Mouse (Mus musculus) forebrain, embryonic 12.5 days (tissue): ENCODE measurements around the gene Slc4a11. TPM values are rescaled to one million over a fixed set of nuclear protein-coding genes. Genes with fewer than 3 reads are reported as not detected.

ENCODE experiments used
- ATAC-seq: fragments of 200-750 bp; cut with Nextera tagmentation; 2 replicates; pipeline ENCODE4 v1.8.0; 2017; ENCODE audit warnings: moderate TSS enrichment; ENCODE audit not compliant: low FRiP score
- H3K27ac ChIP-seq: fragments of 300-500 bp; sonication (generic); 2 replicates; pipeline ENCODE4 v1.5.1; 2016; ENCODE audit warnings: mild to moderate bottlenecking
- H3K27me3 ChIP-seq: fragments of 300-500 bp; sonication (generic); 2 replicates; pipeline ENCODE4 v1.6.1; 2016; ENCODE audit warnings: mild to moderate bottlenecking
- H3K36me3 ChIP-seq: fragments of 300-500 bp; sonication (generic); replicated peaks from 2 replicates; pipeline ENCODE4 v1.6.1; 2016; ENCODE audit warnings: mild to moderate bottlenecking
- H3K4me1 ChIP-seq: fragments of 300-500 bp; sonication (generic); 2 replicates; pipeline ENCODE4 v1.6.1; 2016
- H3K4me2 ChIP-seq: fragments of 300-500 bp; sonication (generic); 2 replicates; pipeline ENCODE4 v1.6.1; 2016; ENCODE audit warnings: mild to moderate bottlenecking, moderate library complexity
- H3K4me3 ChIP-seq: fragments of 300-500 bp; sonication (generic); replicated peaks from 2 replicates; pipeline ENCODE4 v1.5.1; 2016; ENCODE audit warnings: mild to moderate bottlenecking
- H3K9ac ChIP-seq: fragments of 300-500 bp; sonication (generic); 2 replicates; pipeline ENCODE4 v1.6.1; 2016; ENCODE audit warnings: mild to moderate bottlenecking
- H3K9me3 ChIP-seq: fragments of 300-500 bp; sonication (generic); 2 replicates; pipeline ENCODE4 v1.6.1; 2016
- WGBS: fragments of 180-500 bp; shearing (Covaris S2); methylation state at CpG from one replicate; pipeline ENCODE4 v1.1.7; 2016; 5-methylcytosine and 5-hydroxymethylcytosine counted together
- polyA plus RNA-seq: library from polyadenylated mRNA; unstranded; fragments of >200 nt; fragmentation: Nextera tagmentation; extraction: Ambion mirVana; gene quantifications from 2 replicates; pipeline ENCODE4 v1.2.1, GENCODE M21; 2016

Slc4a11 gene
- 0.82 and 1.1 TPM in 2 replicates for polyA plus RNA-seq

DNA sequence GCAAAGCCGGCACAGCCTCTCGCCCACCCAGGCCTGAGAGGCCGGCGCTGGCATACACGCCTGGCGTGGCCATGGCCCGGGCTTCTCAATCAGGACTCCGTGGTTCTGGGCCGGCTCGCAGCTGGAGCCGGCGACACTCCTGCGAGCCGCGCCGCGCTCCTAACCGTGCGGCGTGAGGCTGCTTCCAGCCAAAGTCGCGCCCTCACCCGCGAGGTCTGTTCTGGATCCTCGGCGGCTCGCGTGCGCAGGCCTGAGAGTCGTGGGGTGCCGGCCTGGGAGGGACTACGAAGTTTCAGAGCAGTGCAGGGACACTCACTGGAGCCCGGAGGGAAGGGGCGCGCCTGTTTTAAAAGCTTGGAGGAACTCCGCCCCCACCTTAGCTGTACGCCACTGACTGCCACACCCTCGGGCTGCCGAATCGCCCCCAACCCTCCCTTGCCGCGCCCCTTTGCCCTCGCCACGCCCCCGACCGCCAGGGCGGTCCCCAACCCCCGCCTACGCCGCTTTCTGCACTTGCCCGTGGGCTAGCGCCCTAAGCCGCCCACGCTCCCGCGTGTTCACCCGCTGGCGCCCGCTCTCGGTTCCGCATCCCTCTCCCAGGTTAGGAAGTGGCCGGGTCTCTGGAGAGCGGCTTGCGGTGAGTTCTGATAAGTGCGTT, at the start of gene Slc4a11:
Gene Slc4a11, minus strand, starts transcription at position 367 of the 658 bp plus-strand sequence.
- WGBS, result under 1% methylated on average over 65 of the region's 65 CpGs
- peak within 1 kb of the TSS; percentile 59 for H3K4me3 ChIP-seq
- peak within 1 kb of the TSS; percentile 56 for H3K9ac ChIP-seq
- no peak within 1 kb of the TSS for H3K27ac ChIP-seq
- H3K27me3 ChIP-seq, result peaks cover 60% of the 10 kb centered on the region
- H3K36me3 ChIP-seq, result no peaks in the 10 kb centered on the region
- H3K9me3 ChIP-seq, result no peaks in the 10 kb centered on the region
- H3K4me2 ChIP-seq, result peak within 1 kb of the TSS; percentile 100
- peaks cover 19% of the 10 kb centered on the region for H3K4me1 ChIP-seq
- peak; percentile 69 for ATAC-seq

DNA sequence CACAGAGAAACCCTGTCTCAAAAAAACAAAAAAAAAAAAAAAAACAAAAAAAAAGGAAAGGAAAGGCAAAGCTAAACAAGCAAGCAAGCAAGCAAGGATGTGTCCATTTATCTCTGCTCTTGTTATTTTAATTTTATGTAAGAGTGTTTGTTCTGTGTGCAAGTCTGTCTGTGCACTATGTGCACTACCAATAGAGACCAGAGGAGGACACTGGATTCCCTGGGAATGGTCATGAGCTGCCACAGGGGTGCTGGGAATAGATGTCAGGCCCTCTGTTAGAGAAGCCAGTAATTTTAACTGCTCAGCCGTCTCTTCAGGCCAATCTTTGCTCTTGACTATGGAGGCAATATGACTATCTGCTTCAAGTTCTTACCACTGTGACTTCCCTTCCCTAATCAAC, 46.3 kb upstream of the Slc4a11 start:
- H3K4me2 ChIP-seq, result no peak overlapping the region
- 0 out of 2 replicates have a peak, but pooled peaks cover 3% of the 10 kb centered on the region for H3K4me1 ChIP-seq
- H3K9me3 ChIP-seq, result no peaks in the 10 kb centered on the region
- no peak overlapping the region for H3K4me3 ChIP-seq
- peaks cover 93% of the 10 kb centered on the region for H3K36me3 ChIP-seq
- 83% methylated on average over 1 of the region's 1 CpGs for WGBS
- no peak for ATAC-seq
- H3K27ac ChIP-seq, result no peak overlapping the region
- no peak overlapping the region for H3K9ac ChIP-seq
- H3K27me3 ChIP-seq, result no peaks in the 10 kb centered on the region

DNA sequence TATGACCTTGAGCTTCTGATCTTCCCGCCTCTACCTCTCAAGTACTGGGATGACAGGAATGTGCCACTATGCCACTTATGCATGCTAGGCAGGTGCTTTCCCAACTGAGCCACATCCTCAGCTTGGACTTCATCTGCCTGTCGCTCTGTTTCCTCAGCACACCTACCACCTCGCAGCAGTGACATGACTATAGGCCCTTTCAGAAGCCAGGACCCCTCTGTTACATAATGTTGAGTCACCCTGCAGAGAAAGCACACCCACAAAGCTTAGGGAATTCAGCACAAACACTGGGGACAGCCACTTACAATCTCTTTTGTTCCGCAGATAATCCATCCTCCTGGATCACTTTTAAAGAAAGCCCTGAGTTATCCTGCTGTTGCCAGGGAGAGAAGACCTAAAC, 42.8 kb upstream of the Slc4a11 start:
- 22% methylated on average over 4 of the region's 4 CpGs for WGBS
- 0 out of 2 replicates have a peak, but pooled peaks cover 3% of the 10 kb centered on the region for H3K4me1 ChIP-seq
- no peak for ATAC-seq
- no peaks in the 10 kb centered on the region for H3K9me3 ChIP-seq
- peaks cover 96% of the 10 kb centered on the region for H3K36me3 ChIP-seq
- no peak overlapping the region for H3K9ac ChIP-seq
- H3K4me3 ChIP-seq, result no peak overlapping the region
- H3K27me3 ChIP-seq, result no peaks in the 10 kb centered on the region
- no peak overlapping the region for H3K4me2 ChIP-seq
- H3K27ac ChIP-seq, result no peak overlapping the region

DNA sequence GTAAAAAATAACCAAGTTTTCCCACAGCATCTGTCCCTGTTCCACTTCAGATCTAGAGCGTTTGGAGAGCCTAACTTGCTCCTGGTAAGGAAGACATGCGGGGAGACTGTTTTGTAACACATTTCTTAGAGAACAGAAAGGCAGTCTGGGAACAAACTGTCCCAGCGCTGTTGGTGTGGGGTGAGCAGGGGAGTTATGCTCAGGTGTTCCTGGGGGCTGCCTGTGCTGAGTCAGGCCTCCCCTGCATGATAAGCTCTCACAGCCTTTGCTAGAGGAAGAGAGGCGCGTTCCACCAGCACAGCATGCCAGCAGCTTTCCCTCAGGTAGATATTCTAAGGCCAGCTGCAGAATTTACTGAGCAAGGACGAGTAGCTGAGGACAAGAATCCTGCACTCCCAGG, 40.7 kb upstream of the Slc4a11 start:
- H3K36me3 ChIP-seq, result peaks cover 82% of the 10 kb centered on the region
- no peak overlapping the region for H3K9ac ChIP-seq
- H3K27ac ChIP-seq, result no peak overlapping the region
- no peak overlapping the region for H3K4me3 ChIP-seq
- ATAC-seq, result no peak
- H3K27me3 ChIP-seq, result no peaks in the 10 kb centered on the region
- H3K4me1 ChIP-seq, result 0 out of 2 replicates have a peak, but pooled peaks cover 3% of the 10 kb centered on the region
- H3K9me3 ChIP-seq, result no peaks in the 10 kb centered on the region
- WGBS, result 87% methylated on average over 6 of the region's 6 CpGs
- H3K4me2 ChIP-seq, result no peak overlapping the region

DNA sequence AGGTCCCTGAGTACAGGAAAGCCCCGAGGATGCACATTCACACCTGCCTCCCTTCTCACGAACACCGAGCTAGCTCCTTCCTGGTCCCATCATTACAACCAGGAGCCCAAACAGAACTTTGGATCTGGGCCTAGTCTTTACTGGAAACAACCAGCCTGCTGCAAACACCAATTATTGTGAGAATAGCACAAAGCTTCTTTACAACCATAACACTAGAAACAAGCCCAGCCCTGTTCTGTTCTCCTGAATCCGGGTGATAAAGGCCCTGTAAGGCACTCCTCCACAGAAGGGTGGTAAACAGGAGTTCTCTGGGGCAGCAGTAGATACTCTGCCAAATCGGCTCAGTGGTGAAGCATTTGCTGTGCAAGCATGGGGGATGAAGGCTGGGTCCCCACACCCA, 38.0 kb upstream of the Slc4a11 start:
- ATAC-seq, result no peak

DNA sequence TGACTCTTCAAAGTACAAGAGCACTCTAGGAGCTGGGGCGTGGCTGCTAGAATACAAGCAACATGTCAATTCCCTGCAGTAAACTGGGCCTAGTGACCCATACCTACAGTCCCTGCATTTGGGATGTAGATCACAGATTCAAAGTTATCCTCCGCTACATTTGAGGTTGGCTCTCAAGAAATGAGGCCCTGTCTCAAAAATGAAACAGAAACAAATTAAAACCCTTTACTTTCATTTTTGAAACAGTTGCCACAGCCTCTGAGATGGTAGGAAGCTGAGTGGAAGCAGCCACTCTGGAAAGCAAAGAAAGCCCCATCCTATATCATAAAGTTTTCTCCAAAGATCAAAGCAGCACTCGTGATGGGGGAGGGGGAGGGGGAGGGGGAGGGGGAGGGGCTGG, 36.1 kb upstream of the Slc4a11 start:
- H3K4me2 ChIP-seq, result no peak overlapping the region
- no peaks in the 10 kb centered on the region for H3K9me3 ChIP-seq
- no peaks in the 10 kb centered on the region for H3K4me1 ChIP-seq
- H3K36me3 ChIP-seq, result peaks cover 80% of the 10 kb centered on the region
- no peak overlapping the region for H3K27ac ChIP-seq
- no peak overlapping the region for H3K4me3 ChIP-seq
- H3K27me3 ChIP-seq, result no peaks in the 10 kb centered on the region
- H3K9ac ChIP-seq, result no peak overlapping the region
- WGBS, result 96% methylated on average over 2 of the region's 3 CpGs
- ATAC-seq, result no peak

More for the DNA sequence above, 38.0 kb upstream of the Slc4a11 start:
- H3K27me3 ChIP-seq, result no peaks in the 10 kb centered on the region
- H3K4me1 ChIP-seq, result 0 out of 2 replicates have a peak, but pooled peaks cover 3% of the 10 kb centered on the region
- H3K4me2 ChIP-seq, result no peak overlapping the region
- H3K9ac ChIP-seq, result no peak overlapping the region
- peaks cover 80% of the 10 kb centered on the region for H3K36me3 ChIP-seq
- 83% methylated on average over 5 of the region's 5 CpGs for WGBS
- H3K4me3 ChIP-seq, result no peak overlapping the region
- no peaks in the 10 kb centered on the region for H3K9me3 ChIP-seq
- H3K27ac ChIP-seq, result no peak overlapping the region

DNA sequence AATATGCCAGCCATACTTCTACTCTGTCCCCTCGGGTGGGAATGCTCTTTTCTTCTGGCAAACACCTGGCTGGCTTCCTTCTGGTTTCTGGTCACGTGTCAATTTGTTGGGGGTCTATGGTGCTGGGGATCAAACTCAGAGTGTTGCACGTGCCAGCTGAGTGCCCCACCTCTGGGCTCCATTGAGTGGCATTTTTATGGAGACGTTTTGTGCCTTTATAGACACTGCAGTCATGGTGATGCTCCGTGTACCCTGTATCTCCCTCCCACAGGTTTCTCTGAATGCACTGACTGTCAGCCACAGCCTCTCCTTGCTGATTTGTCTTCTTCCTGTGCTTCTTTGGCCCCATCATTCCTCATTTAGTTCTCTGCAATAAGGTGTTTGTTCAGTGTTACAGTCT, 34.5 kb upstream of the Slc4a11 start:
- H3K4me1 ChIP-seq, result no peaks in the 10 kb centered on the region
- WGBS, result 69% methylated on average over 5 of the region's 5 CpGs
- H3K27ac ChIP-seq, result no peak overlapping the region
- no peak overlapping the region for H3K9ac ChIP-seq
- no peak for ATAC-seq
- no peak overlapping the region for H3K4me2 ChIP-seq
- H3K27me3 ChIP-seq, result no peaks in the 10 kb centered on the region
- H3K4me3 ChIP-seq, result no peak overlapping the region
- H3K9me3 ChIP-seq, result no peaks in the 10 kb centered on the region
- peaks cover 80% of the 10 kb centered on the region for H3K36me3 ChIP-seq

DNA sequence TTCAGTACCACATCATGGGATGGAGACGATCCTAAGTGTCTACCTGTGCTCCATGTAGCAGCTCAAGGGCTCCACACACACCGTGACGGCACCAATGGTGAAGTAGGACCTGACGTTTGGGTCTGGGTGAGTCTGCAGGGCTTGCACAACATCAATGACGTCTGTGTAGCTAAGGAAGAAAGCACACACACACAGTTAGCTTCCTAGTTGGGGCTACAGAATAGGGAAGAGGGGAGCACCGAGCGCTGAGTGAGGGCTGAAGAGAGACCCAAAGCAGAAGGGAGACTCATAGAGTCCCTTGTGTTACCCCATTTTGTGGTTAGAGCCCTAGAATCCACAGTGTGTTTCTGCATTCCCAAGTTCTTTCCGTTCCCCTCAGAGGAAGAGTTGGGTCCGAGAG, 33.4 kb upstream of the Slc4a11 start:
- H3K4me1 ChIP-seq, result no peaks in the 10 kb centered on the region
- no peak overlapping the region for H3K9ac ChIP-seq
- no peaks in the 10 kb centered on the region for H3K9me3 ChIP-seq
- H3K36me3 ChIP-seq, result peaks cover 80% of the 10 kb centered on the region
- H3K4me2 ChIP-seq, result no peak overlapping the region
- no peak for ATAC-seq
- WGBS, result 92% methylated on average over 9 of the region's 9 CpGs
- H3K27me3 ChIP-seq, result no peaks in the 10 kb centered on the region
- no peak overlapping the region for H3K4me3 ChIP-seq
- H3K27ac ChIP-seq, result no peak overlapping the region

DNA sequence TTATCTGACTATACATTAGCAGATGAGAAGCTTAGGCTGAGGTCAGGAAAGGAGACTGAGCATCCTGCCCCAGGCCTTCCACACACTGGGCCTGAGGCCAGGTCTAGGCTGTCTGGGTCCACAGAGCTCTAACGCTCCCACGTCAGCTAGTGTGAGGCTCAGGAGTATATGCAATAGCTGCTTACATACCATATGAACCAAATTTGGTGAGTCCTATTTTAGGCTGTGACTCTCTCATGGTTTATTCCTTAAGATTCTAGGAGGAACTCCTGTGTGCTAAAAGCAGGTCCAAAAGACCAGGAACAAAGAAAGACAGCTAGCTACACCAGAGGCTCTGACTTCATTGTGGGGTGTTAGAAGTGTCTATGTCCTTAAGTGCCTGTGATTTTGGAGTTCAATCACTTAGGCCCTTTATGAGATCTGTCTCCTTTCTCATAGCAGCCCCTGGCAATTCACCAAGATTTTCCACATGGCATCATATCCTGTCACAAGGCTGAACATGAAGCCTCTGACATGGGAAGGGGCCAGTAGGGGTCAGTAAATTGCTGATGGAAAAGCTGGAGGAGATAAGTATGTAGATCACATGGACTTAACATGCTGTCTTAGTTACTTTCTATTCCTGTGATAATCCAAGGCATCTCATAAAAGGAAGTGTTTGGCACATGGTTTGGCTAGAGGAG, 31.7 kb upstream of the Slc4a11 start:
- Histone ChIP-seq H3K9me3 (no peaks in the 10 kb centered on the region), H3K4me3 (no peak overlapping the region), H3K27me3 (no peaks in the 10 kb centered on the region), H3K9ac (no peak overlapping the region), H3K4me1 (no peaks in the 10 kb centered on the region), H3K4me2 (no peak overlapping the region), H3K27ac (no peak overlapping the region), H3K36me3 (peaks cover 84% of the 10 kb centered on the region)
- 97% methylated on average over 2 of the region's 2 CpGs for WGBS
- ATAC-seq, result no peak

DNA sequence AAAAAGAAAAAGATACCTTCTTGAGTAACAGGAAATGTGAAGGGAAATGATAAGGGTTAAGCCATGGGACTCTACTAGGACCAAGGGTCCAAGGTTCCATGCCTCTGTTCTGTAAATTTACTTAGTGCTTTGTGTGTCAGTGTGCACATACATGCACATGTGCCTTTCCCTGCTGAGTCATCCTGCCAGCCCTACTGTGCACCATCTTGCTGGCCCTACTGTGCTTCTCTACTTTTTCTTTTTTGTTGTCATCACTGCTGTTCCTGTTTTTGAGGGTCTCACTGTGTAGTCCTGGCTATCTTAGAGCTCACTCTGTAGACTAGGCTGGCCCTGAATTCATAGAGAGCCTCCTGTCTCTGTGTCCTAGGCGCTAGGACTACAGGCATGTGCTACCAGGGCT, 30.4 kb upstream of the Slc4a11 start:
- ATAC-seq, result no peak
- H3K4me2 ChIP-seq, result no peak overlapping the region
- no peak overlapping the region for H3K4me3 ChIP-seq
- peaks cover 93% of the 10 kb centered on the region for H3K36me3 ChIP-seq
- 94% methylated on average over 1 of the region's 1 CpGs for WGBS
- no peaks in the 10 kb centered on the region for H3K27me3 ChIP-seq
- no peaks in the 10 kb centered on the region for H3K4me1 ChIP-seq
- no peak overlapping the region for H3K9ac ChIP-seq
- no peak overlapping the region for H3K27ac ChIP-seq
- no peaks in the 10 kb centered on the region for H3K9me3 ChIP-seq

DNA sequence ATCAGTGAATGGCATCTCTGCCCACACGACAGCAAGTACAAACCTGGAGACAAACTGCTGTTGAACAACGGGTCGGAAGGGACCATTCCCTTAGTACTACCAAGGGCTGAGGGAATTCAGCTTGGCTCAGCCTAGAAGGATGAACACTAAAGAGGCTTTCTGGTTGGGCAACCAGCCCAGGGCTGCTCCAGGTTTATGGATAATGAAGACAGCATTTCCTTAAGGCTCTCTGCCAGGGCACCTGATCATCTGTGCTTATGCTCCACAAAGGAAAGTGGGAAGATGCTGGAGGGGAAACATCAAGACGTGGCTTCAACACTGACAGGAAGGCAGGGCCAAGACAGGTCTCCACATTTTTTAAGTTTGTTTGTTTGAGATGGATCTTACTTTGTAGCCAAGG, 27.1 kb upstream of the Slc4a11 start:
- 80% methylated on average over 4 of the region's 4 CpGs for WGBS
- ATAC-seq, result no peak
- Histone ChIP-seq H3K4me1 (no peaks in the 10 kb centered on the region), H3K4me3 (no peak overlapping the region), H3K36me3 (peaks cover 75% of the 10 kb centered on the region), H3K27me3 (no peaks in the 10 kb centered on the region), H3K9me3 (no peaks in the 10 kb centered on the region), H3K27ac (no peak overlapping the region), H3K9ac (no peak overlapping the region), H3K4me2 (no peak overlapping the region)

DNA sequence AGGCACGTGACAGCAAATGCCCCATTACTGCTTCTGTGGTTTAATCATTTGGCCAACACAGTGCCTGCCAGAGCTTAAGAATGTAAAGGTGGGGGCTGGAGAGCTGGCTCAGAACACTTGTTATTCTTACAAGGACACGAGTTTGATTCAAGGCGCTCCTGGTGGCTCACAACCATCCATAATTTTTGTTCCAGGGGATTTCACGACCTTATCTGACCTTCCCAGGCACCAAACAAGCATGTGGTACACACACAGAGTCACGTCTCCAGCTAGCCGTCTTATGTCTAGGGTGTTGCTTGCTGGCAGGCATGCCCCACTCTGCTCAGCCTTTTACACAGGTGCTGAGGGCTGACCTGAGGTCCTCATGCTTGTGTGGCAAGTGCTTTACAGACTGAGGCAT, 20.6 kb upstream of the Slc4a11 start:
- ATAC-seq, result no peak
- no peak overlapping the region for H3K27ac ChIP-seq
- no peaks in the 10 kb centered on the region for H3K27me3 ChIP-seq
- H3K9me3 ChIP-seq, result no peaks in the 10 kb centered on the region
- no peak overlapping the region for H3K4me2 ChIP-seq
- H3K36me3 ChIP-seq, result peaks cover 58% of the 10 kb centered on the region
- no peaks in the 10 kb centered on the region for H3K4me1 ChIP-seq
- H3K4me3 ChIP-seq, result no peak overlapping the region
- H3K9ac ChIP-seq, result no peak overlapping the region
- WGBS, result 76% methylated on average over 6 of the region's 6 CpGs

DNA sequence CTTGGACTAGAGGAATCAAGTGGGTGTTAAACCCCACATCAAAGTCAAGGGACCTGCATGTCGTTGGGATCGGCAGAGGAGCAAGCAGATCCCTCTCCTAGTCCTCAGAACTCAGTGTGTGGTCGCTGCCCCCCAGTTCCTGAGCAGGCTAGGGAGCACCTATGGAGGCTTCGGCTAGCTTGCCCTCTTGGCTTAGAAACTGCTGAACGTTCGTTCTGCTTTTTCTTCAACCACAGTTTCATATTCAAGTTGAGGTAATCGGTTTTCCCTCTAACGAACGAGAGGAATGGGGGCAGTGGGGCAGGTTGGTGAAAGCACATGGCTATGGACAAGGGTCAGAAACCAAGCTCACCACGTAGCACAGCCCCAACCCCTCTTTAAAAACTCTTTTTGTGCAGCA, 9.7 kb upstream of the Slc4a11 start:
- no peaks in the 10 kb centered on the region for H3K27me3 ChIP-seq
- H3K9me3 ChIP-seq, result no peaks in the 10 kb centered on the region
- 64% methylated on average over 10 of the region's 10 CpGs for WGBS
- no peak overlapping the region for H3K4me2 ChIP-seq
- peaks cover 35% of the 10 kb centered on the region for H3K36me3 ChIP-seq
- H3K4me1 ChIP-seq, result no peaks in the 10 kb centered on the region
- no peak overlapping the region for H3K9ac ChIP-seq
- no peak for ATAC-seq
- no peak overlapping the region for H3K27ac ChIP-seq
- no peak overlapping the region for H3K4me3 ChIP-seq
